Mouse (Mus musculus) heart, embryonic 15.5 days (tissue): Measurements from ENCODE around the gene Ccdc136. TPM values are rescaled to one million over a fixed set of nuclear protein-coding genes. Genes with fewer than 3 reads are reported as not detected.
"Not testable (repeated sequence)": the region's sequence is repeated elsewhere in the genome, so short reads cannot be mapped to it uniquely, and the experiment has no call there.

Experiments
- ATAC-seq: fragments of 200-750 bp; cut with Nextera tagmentation; replicated peaks from 2 replicates; pipeline ENCODE4 v1.8.0; 2017; ENCODE audit warnings: low read depth, moderate TSS enrichment; ENCODE audit not compliant: insufficient number of reproducible peaks, insufficient read depth, low FRiP score
- H3K27ac ChIP-seq: fragments of 300-500 bp; sonication (generic); 2 replicates; pipeline ENCODE4 v1.5.1; 2015; ENCODE audit warnings: mild to moderate bottlenecking, inconsistent platforms
- H3K27me3 ChIP-seq: fragments of 300-500 bp; sonication (generic); 2 replicates; pipeline ENCODE4 v1.6.1; 2015; ENCODE audit warnings: inconsistent platforms
- H3K36me3 ChIP-seq: fragments of 300-500 bp; sonication (generic); 2 replicates; pipeline ENCODE4 v1.6.1; 2015; ENCODE audit warnings: mild to moderate bottlenecking, inconsistent platforms
- H3K4me1 ChIP-seq: fragments of 300-500 bp; sonication (generic); replicated peaks from 2 replicates; pipeline ENCODE4 v1.6.1; 2015; ENCODE audit warnings: inconsistent platforms
- H3K4me2 ChIP-seq: fragments of 300-500 bp; sonication (generic); 2 replicates; pipeline ENCODE4 v1.6.1; 2015; ENCODE audit warnings: inconsistent platforms, mild to moderate bottlenecking, moderate library complexity
- H3K4me3 ChIP-seq: fragments of 300-500 bp; sonication (generic); 2 replicates; pipeline ENCODE4 v1.5.1; 2015; ENCODE audit warnings: mild to moderate bottlenecking, inconsistent platforms
- H3K9ac ChIP-seq: fragments of 300-500 bp; sonication (generic); 2 replicates; pipeline ENCODE4 v1.6.1; 2015; ENCODE audit warnings: mild to moderate bottlenecking, inconsistent platforms
- H3K9me3 ChIP-seq: fragments of 300-500 bp; sonication (generic); replicated peaks from 2 replicates; pipeline ENCODE4 v1.6.1; 2016; ENCODE audit warnings: inconsistent platforms
- WGBS: fragments of 180-500 bp; shearing (Covaris S2); methylation state at CpG from one replicate; pipeline ENCODE4 v1.1.7; 2015; ENCODE audit warnings: mixed read lengths; 5-methylcytosine and 5-hydroxymethylcytosine counted together
- polyA plus RNA-seq: library from polyadenylated mRNA; unstranded; fragments of >200 nt; fragmentation: Nextera tagmentation; extraction: Ambion mirVana; gene quantifications from 2 replicates; pipeline ENCODE4 v1.2.1, GENCODE M21; 2015

Gene Ccdc136
- polyA plus RNA-seq, 1 experiment from 2014 or later = 19.1 TPM

DNA sequence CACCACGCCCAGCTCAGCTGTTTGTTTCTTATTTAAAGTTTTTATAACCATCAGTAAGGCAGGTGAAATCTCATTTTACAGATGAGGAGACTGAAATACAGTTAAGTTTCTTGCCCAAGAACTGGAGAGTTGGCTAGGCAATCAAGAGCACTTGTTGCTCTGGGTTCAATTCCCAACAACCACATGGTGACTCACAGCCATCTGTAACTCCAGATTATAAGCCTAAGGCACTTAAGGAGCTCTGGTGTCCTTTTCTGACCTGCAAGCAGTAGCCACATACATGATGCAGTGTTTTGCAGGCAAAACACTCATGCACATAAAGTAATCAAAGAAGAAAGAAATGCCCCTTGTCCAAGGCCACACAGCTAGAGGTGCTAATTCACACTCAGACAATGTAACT is 30.8 kb upstream of the Ccdc136 start:
- Histone ChIP-seq H3K4me1 (peaks cover 12% of the 10 kb centered on the region), H3K27me3 (no peaks in the 10 kb centered on the region), H3K9ac (no peak overlapping the region), H3K36me3 (peaks cover 46% of the 10 kb centered on the region), H3K4me3 (no peak overlapping the region), H3K4me2 (no peak overlapping the region), H3K27ac (no peak overlapping the region), H3K9me3 (no peaks in the 10 kb centered on the region)
- no peak for ATAC-seq
- 94% methylated on average over 1 of the region's 1 CpGs for WGBS

DNA sequence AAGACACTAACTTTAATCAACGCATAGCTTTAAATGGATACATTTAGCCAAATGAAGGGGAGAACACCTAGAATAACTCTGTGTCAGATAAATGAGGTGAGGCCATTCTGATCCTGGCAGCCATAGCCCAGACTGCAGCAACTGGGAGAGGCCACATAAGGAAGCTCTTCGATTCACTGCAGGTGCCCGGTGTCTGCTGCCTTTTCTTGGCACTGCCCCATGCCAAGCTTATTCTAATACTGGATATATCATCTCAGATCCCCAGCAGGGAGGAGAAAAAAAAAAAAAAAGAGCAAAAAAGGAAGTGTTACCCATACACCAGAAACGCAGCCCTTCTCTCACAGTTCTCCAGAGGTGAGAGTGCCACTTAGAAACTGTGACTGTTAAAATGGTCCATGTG is 18.7 kb upstream of the Ccdc136 start:
- H3K9me3 ChIP-seq = no peaks in the 10 kb centered on the region
- no peak overlapping the region for H3K9ac ChIP-seq
- peaks cover 53% of the 10 kb centered on the region for H3K36me3 ChIP-seq
- WGBS = 81% methylated on average over 4 of the region's 4 CpGs
- no peaks in the 10 kb centered on the region for H3K27me3 ChIP-seq
- H3K4me2 ChIP-seq = no peak overlapping the region
- no peak overlapping the region for H3K4me3 ChIP-seq
- no peak overlapping the region for H3K27ac ChIP-seq
- H3K4me1 ChIP-seq = no peaks in the 10 kb centered on the region
- no peak for ATAC-seq

DNA sequence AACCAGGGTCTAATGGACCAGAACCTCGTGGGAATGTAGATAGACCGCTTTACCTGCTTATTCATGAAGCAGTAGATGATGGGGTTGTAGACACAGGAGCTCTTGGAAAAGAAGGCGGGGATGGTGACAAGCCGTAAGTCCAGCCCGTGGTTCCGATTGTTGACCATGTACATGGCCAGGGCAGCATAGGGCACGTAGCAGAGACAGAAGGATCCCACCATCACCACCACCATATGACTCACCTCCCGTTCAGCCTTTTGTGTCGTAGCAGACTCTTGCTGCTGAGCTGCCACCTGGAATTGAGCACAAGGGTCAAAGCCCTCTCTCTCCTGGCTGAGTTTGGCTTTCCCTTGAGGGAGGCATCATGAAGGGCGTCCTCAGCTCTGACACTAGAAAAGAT is 17.4 kb upstream of the Ccdc136 start:
- WGBS = 91% methylated on average over 10 of the region's 10 CpGs
- no peak overlapping the region for H3K4me2 ChIP-seq
- no peaks in the 10 kb centered on the region for H3K9me3 ChIP-seq
- H3K9ac ChIP-seq = no peak overlapping the region
- H3K4me3 ChIP-seq = no peak overlapping the region
- peaks cover 40% of the 10 kb centered on the region for H3K36me3 ChIP-seq
- H3K27ac ChIP-seq = no peak overlapping the region
- ATAC-seq = no peak
- H3K4me1 ChIP-seq = no peaks in the 10 kb centered on the region
- H3K27me3 ChIP-seq = no peaks in the 10 kb centered on the region

DNA sequence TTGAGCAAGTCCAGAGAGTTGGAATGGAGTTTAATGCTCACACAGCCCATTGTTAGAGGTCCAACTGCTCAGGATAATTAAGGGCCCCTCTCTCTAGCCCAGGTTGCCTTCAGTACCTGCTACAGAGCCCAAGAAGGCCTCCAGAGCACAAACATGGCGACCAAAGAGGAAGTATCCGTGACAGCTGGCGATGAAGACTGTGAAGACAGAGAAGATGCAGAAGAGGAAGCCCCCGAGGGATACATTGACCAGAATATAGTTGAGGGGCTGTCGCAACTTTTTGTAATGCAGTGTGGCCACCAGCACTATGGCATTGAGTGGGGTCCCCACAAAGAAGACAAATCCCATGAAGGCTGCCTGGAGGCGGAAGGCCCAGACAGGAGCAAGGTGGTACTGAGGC is 16.2 kb upstream of the Ccdc136 start:
- H3K9ac ChIP-seq = no peak overlapping the region
- 0 out of 2 replicates have a peak, but pooled peaks cover 7% of the 10 kb centered on the region for H3K4me1 ChIP-seq
- 90% methylated on average over 6 of the region's 6 CpGs for WGBS
- H3K27me3 ChIP-seq = no peaks in the 10 kb centered on the region
- no peak overlapping the region for H3K27ac ChIP-seq
- H3K4me3 ChIP-seq = no peak overlapping the region
- peaks cover 27% of the 10 kb centered on the region for H3K36me3 ChIP-seq
- H3K4me2 ChIP-seq = no peak overlapping the region
- H3K9me3 ChIP-seq = no peaks in the 10 kb centered on the region
- ATAC-seq = no peak

DNA sequence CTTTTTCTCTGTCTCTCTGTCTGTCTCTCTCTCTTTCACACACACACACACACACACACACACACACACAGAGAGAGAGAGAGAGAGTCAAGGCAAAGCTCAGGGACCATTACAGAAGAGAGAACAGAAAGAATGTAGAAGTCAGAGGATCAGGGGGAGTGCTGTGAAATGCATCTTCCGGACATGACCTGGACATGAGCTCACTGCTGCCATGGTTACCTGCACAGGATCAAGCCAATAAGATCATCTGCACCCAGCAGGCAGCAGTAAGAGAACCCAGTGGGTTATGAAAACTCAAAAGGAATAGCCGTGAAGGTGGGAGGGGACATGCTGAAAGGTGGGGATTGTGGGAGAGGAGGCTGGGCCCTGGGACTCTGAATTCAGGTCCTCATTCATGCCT is 13.7 kb upstream of the Ccdc136 start:
- Histone ChIP-seq H3K9ac (no peak overlapping the region), H3K27ac (no peak overlapping the region), H3K4me2 (no peak overlapping the region), H3K9me3 (no peaks in the 10 kb centered on the region), H3K4me1 (peaks cover 9% of the 10 kb centered on the region), H3K27me3 (no peaks in the 10 kb centered on the region; the same call in 1 of the 2 replicates), H3K36me3 (peaks cover 3% of the 10 kb centered on the region; the same call in 1 of the 2 replicates), H3K4me3 (no peak overlapping the region)
- no peak for ATAC-seq
- WGBS = 84% methylated on average over 2 of the region's 2 CpGs

DNA sequence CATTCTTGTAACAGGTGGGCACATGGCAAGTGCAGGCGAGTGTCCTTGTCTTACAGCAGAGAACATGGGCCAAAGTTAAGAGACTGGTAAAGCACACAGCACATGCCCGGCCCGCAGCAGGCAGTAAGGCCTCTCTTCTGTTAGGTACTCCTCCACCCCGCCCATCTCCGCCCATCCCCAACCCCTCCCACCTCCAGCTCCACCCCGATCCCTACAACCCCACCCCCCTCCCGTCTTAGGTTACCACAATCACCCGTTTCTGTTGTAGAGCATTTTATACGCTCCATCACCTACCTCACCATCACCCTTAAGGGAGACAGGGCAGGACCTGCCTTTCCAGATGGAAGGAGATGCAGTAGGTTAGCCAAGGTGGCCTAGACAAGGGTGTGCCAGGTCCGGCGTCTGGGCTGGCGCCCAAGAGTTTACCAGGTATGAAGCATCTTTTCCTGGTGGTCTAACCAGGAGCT is 8.0 kb upstream of the Ccdc136 start, which contains the start of gene Opn1sw:
Opn1sw (minus strand) TSS at position 417 of the 467 bp plus-strand sequence.
- Histone ChIP-seq H3K9ac (peak within 1 kb of the TSS; percentile 28; the same call in 1 of the 2 replicates), H3K4me1 (peaks cover 30% of the 10 kb centered on the region), H3K4me3 (peak within 1 kb of the TSS; percentile 44), H3K27ac (peak within 1 kb of the TSS; percentile 76), H3K4me2 (peak within 1 kb of the TSS; percentile 59), H3K9me3 (no peaks in the 10 kb centered on the region), H3K27me3 (no peaks in the 10 kb centered on the region; the same call in 1 of the 2 replicates), H3K36me3 (no peaks in the 10 kb centered on the region)
- 5% methylated on average over 12 of the region's 12 CpGs for WGBS
- peak; percentile 66 for ATAC-seq

DNA sequence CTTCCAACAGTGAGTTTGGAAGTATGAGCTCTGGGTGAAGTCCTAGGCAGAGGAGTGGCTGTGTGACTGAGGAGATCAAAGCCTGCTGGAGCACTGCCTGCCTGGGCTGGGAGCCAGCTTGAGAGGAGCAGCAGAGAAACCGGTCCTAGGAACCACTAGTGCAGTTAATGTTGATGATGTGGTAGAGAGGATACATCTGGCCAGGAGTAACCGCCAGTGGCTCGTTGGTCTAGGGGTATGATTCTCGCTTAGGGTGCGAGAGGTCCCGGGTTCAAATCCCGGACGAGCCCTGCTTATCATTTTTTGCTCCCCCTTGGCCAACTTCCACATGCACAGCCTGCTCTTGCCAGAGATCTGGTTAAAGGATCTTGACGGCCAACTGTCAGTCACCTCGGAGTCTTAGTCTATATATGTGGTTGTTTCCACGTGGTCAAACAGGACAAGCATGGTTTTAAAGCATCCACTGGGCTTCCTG is 7.5 kb upstream of the Ccdc136 start:
- Histone ChIP-seq H3K27ac (peak overlapping the region; percentile 76), H3K9ac (no peak overlapping the region), H3K36me3 (no peaks in the 10 kb centered on the region), H3K4me2 (peak overlapping the region; percentile 59), H3K9me3 (no peaks in the 10 kb centered on the region), H3K27me3 (no peaks in the 10 kb centered on the region; the same call in 1 of the 2 replicates), H3K4me1 (peaks cover 30% of the 10 kb centered on the region), H3K4me3 (peak overlapping the region; percentile 44)
- WGBS = 3% methylated on average over 11 of the region's 11 CpGs
- peak; percentile 89 for ATAC-seq

DNA sequence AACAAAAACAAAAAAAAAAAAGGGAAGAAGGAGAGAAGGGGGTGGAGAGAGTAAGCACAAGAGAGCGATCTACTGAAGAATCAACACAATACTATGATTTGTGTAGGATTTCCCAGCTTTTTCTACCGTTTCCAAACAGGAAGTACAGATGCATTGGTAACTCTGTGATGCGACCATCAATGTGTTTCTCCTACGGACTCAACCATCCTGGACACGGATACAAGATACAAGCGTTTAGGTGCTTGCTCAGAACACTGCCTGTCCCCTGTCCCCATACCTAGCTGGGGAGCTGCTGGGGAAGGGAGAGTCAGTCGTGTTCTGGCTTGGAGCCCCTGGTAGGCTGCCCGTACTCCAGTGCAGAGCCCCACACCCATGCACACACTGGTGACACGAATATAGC is 6.7 kb upstream of the Ccdc136 start:
- ATAC-seq = no peak
- Histone ChIP-seq H3K9ac (no peak overlapping the region), H3K4me2 (0 out of 2 replicates have a peak overlapping the region, but pooled peaks have one; percentile 13), H3K4me3 (no peak overlapping the region), H3K27ac (no peak overlapping the region), H3K36me3 (no peaks in the 10 kb centered on the region), H3K9me3 (no peaks in the 10 kb centered on the region), H3K4me1 (peaks cover 26% of the 10 kb centered on the region), H3K27me3 (no peaks in the 10 kb centered on the region; the same call in 1 of the 2 replicates)
- 49% methylated on average over 9 of the region's 9 CpGs for WGBS

DNA sequence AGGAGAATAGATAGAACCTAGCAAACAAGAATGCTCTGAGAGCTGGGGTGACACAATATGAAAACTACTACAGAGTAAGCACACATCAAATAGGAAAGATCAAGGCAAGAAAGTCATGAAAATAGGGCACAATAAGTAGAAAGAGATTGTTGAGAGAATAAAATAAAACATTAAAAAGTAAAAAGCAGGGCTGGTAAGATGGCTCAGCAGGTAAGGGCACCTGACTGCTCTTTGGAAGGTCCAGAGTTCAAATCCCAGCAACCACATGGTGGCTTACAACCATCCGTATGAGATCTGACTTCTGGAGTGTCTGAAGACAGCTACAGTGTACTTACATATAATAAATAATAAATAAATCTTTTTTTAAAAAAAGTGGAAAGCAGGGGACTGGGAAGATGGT is 5.6 kb upstream of the Ccdc136 start:
- ATAC-seq, H3K9ac ChIP-seq, H3K27ac ChIP-seq, H3K27me3 ChIP-seq, H3K4me2 ChIP-seq, H3K4me3 ChIP-seq, H3K36me3 ChIP-seq, H3K9me3 ChIP-seq: not testable (repeated sequence)
- H3K4me1 ChIP-seq = peaks cover 28% of the 10 kb centered on the region
- WGBS = 83% methylated on average over 1 of the region's 1 CpGs

DNA sequence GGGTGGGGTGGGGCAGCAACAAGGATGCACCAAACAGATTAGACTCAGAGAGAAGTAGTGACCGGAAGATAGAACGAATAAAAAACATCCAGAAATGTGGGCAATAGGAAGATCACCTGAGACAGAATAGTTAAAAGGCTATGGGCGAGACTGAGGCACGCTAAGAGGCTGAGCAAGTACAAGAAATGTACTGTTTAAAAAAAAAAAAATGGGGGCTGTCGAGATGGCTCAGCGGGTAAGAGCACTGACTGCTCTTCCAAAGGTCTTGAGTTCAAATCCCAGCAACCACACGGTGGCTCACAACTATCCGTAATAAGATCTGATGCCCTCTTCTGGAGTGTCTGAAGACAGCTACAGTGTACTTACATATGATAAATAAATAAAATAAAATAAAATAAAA is 4.9 kb upstream of the Ccdc136 start:
- H3K4me1 ChIP-seq = peaks cover 33% of the 10 kb centered on the region
- not testable (repeated sequence) for H3K9ac ChIP-seq, H3K9me3 ChIP-seq, H3K36me3 ChIP-seq, H3K27me3 ChIP-seq, ATAC-seq, H3K4me2 ChIP-seq, H3K27ac ChIP-seq, H3K4me3 ChIP-seq
- 69% methylated on average over 8 of the region's 8 CpGs for WGBS

DNA sequence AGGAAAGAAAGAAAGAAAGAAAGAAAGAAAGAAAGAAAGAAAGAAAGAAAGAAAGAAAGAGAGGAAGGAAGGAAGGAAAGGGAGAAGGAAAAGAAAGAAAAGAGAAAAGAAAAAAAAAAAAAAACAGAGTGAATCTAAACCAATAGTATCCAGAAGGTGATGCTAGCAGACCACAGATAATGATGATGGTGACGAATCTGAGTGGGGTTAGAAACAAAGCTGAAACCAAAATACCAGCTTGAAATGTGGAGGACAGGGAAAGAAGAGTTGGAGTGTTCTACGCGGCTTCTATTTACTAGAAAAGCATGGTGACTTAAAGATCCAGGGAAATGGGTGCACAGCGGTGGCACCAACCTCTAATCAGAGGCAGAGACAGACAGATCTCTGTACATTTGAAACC is 4.3 kb upstream of the Ccdc136 start:
- 61% methylated on average over 4 of the region's 4 CpGs for WGBS
- Histone ChIP-seq H3K27ac (no peak overlapping the region), H3K4me1 (peaks cover 36% of the 10 kb centered on the region), H3K27me3 (no peaks in the 10 kb centered on the region; the same call in 1 of the 2 replicates), H3K9ac (no peak overlapping the region), H3K9me3 (no peaks in the 10 kb centered on the region), H3K36me3 (no peaks in the 10 kb centered on the region), H3K4me2 (no peak overlapping the region), H3K4me3 (no peak overlapping the region)
- ATAC-seq = no peak

DNA sequence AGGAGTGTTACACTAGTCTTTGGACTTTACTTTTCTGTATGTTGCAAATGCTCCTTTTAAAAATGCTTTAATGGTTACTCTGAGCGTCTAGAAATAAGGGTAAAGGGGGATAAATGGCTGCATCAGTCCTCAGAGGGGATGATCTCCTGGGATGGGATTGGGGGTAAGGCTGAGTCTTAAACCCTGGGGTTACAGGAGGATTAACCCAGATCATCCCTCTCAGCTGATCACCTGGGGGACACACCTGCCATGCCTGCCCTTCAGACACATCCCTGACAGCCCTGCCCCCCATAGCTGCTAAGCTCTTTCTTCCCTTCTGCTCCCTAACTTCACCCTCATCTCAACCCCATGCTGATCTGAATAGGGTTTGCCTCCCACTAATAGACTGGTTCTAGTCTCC is 1.8 kb upstream of the Ccdc136 start:
- no peak overlapping the region for H3K9ac ChIP-seq
- no peaks in the 10 kb centered on the region for H3K36me3 ChIP-seq
- H3K4me3 ChIP-seq = no peak overlapping the region
- H3K27me3 ChIP-seq = no peaks in the 10 kb centered on the region; the same call in 1 of the 2 replicates
- H3K9me3 ChIP-seq = no peaks in the 10 kb centered on the region
- H3K4me1 ChIP-seq = peaks cover 28% of the 10 kb centered on the region
- no peak overlapping the region for H3K4me2 ChIP-seq
- WGBS = 65% methylated on average over 1 of the region's 1 CpGs
- no peak for ATAC-seq
- no peak overlapping the region for H3K27ac ChIP-seq
